ENCODE assay signal across 8 mouse cellular contexts in the genomic region with DNA sequence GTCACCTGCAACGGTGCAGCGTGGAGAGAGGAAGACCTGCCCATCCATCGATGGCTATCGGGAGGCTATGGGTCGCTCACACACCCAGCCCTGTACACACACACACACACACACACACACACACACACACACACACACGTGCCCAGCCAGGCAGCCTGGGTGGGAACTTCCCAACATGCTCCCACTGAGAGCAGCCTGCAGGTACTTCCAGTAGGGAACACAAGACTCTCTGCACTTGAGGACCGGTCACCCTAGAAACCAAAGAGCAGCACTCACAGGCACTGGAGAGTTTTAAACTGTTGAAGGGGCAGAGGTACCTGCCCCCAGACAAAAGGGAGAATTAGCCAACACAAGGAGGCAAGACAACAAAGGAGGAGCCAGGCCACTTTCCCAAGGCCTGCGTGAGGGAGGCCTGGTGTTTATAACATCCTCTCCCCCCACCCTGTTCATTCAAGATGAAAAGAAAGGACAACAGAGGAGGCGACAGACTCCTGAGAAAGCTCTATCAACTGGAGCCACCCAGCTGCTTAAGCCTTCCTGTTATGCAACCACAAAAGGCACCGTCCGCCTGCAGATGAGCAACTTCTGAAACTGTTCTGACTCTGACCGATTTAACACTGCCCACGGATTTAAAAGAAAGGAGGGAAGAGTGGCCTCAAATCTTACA.
DNase-seq lines count a peak whose midpoint lies in the region; ATAC-seq and TF ChIP-seq lines count a peak whose summit lies in the region.

No protein-coding gene starts in this region.

- no peak overlapping the region for H3K9ac ChIP-seq in hindbrain, embryonic 16.5 days (ENCODE audit: low read depth, low read length)
- H3K9ac ChIP-seq in midbrain, embryonic 13.5 days (replicated peaks), result no peak overlapping the region

- no peaks in the 10 kb centered on the region for H3K27me3 ChIP-seq in hindbrain, embryonic 16.5 days (replicated peaks; ENCODE audit: control insufficient read depth, insufficient read depth, low read length)
- peaks cover 39% of the 10 kb centered on the region for H3K27me3 ChIP-seq in midbrain, embryonic 13.5 days

- WGBS in hindbrain, embryonic 16.5 days, result 43% methylated on average over 13 of the region's 13 CpGs
- 18% methylated on average over 13 of the region's 13 CpGs for WGBS in midbrain, embryonic 13.5 days

- peak overlapping the region; percentile 44 for H3K4me3 ChIP-seq in left cerebral cortex, adult 2 months
- no peak overlapping the region; the same call in 1 of the 2 replicates for H3K4me3 ChIP-seq in hindbrain, embryonic 16.5 days (ENCODE audit: low read length)
- peak overlapping the region; percentile 38 for H3K4me3 ChIP-seq in midbrain, embryonic 13.5 days (replicated peaks)

- peaks cover 19% of the 10 kb centered on the region for H3K4me1 ChIP-seq in hindbrain, embryonic 16.5 days (ENCODE audit: control insufficient read depth, insufficient read depth, low read depth, low read length)
- peaks cover 34% of the 10 kb centered on the region for H3K4me1 ChIP-seq in midbrain, embryonic 13.5 days (replicated peaks)

- no peak for ATAC-seq in hindbrain, embryonic 16.5 days
- peak; percentile 30 for ATAC-seq in midbrain, embryonic 13.5 days
- no peak for ATAC-seq in cerebellum, adult (ENCODE audit: insufficient number of reproducible peaks, low FRiP score, low TSS enrichment)

- peak in 1 of 2 experiments; percentile 38 for DNase-seq in left cerebral cortex, adult 2 months (ENCODE audit: extremely low spot score in 1 of 2, low spot score in 2 of 2)
- DNase-seq in left cerebral cortex, postnatal 4 days, result no peak
- DNase-seq in embryo, embryonic 10.5 days (ENCODE audit: low spot score), result peak; percentile 59
- no peak for DNase-seq in adrenal gland, postnatal 36 days
- no peak for DNase-seq in adrenal gland, postnatal 14 days

- no peak for TF ChIP-seq CTCF in left cerebral cortex, adult 2 months (IDR thresholded peaks at IDR 0.05)

- intact Hi-C loops in left cerebral cortex, adult 2 months (cut with DNase I), result loop anchor here (5.0 kb wide), 1 partner anchor 39 kb away; no protein-coding TSS in a partner anchor
- intact Hi-C loops in left cerebral cortex, postnatal 4 days (cut with DNase I), result no loop called here

- no peaks in the 10 kb centered on the region for H3K9me3 ChIP-seq in hindbrain, embryonic 16.5 days (ENCODE audit: control insufficient read depth, low read length)
- H3K9me3 ChIP-seq in midbrain, embryonic 13.5 days, result no peaks in the 10 kb centered on the region

- H3K4me2 ChIP-seq in hindbrain, embryonic 16.5 days (ENCODE audit: low read length), result peak overlapping the region; percentile 86
- peak overlapping the region; percentile 73 for H3K4me2 ChIP-seq in midbrain, embryonic 13.5 days (replicated peaks)

- peak overlapping the region; percentile 73 for H3K27ac ChIP-seq in left cerebral cortex, adult 2 months
- no peak overlapping the region for H3K27ac ChIP-seq in hindbrain, embryonic 16.5 days (ENCODE audit: low read depth, low read length)
- no peak overlapping the region for H3K27ac ChIP-seq in midbrain, embryonic 13.5 days

- H3K36me3 ChIP-seq in hindbrain, embryonic 16.5 days (ENCODE audit: control insufficient read depth, insufficient read depth, low read length), result no peaks in the 10 kb centered on the region; the same call in 1 of the 2 replicates
- peaks cover 9% of the 10 kb centered on the region; the same call in 1 of the 2 replicates for H3K36me3 ChIP-seq in midbrain, embryonic 13.5 days
